Comparison of ENCODE assay signal across 21 mouse cellular contexts in the genomic region with DNA sequence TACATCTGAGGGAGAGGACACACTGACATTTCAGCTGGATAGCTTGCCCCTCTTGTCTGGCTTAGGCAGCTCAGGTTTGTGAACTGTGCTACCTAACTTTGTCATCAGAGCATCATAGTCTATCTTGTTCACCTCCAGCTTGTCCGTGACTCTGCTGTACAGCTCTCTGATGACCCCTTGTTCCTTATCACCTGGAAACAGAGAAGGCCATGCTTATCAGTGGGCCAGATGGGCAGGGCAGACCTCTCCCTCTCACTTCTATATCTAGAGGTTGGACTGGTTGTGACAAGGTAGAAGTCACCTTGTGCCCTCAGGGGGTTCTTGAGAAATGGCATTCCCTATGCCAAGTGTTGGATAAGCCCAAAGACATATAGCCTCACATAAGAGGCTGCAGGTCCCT.
A peak's percentile ranks its signal among the peaks of the same experiment; 100 is the strongest.
DNase-seq lines count a peak whose midpoint lies in the region; ATAC-seq and TF ChIP-seq lines count a peak whose summit lies in the region.
"Had no signal": no experiment of that assay in that cellular context is flagged by ENCODE, and none has a peak within 500 bp of the region (broad histone marks: within the 10 kb centered on the region; RNA-seq: fewer than 3 reads in every experiment).

No protein-coding gene starts in this region.

- ATAC-seq in heart, embryonic 11.5 days (replicated peaks; ENCODE audit: insufficient number of reproducible peaks, low FRiP score, low TSS enrichment): peak; percentile 93
- peak; percentile 82 for ATAC-seq in erythroid progenitor cell, adult 5-6 weeks (replicated peaks; ENCODE audit: low FRiP score, poor library complexity, severe bottlenecking)
- peak; percentile 89 for ATAC-seq in liver, embryonic 14.5 days (ENCODE audit: insufficient read depth)
- ATAC-seq: activated CD4-positive, CD25-positive, alpha-beta regulatory T cell, adult 4 months; forebrain, embryonic 16.5 days; hindbrain, postnatal 0 days; Patski had no signal

- no peak overlapping the region for H3K9ac ChIP-seq in heart, embryonic 11.5 days (ENCODE audit: low read depth, low read length)
- no peak overlapping the region for H3K9ac ChIP-seq in liver, embryonic 14.5 days (replicated peaks)
- H3K9ac ChIP-seq: embryonic facial prominence, embryonic 15.5 days; forebrain, embryonic 12.5 days; hindbrain, embryonic 13.5 days had no signal

- TF ChIP-seq EP300 in liver, embryonic 14.5 days (IDR thresholded peaks at IDR 0.05; ENCODE audit: low read depth): peak; percentile 63

- H3K4me1 ChIP-seq in heart, embryonic 11.5 days (ENCODE audit: control insufficient read depth, insufficient read depth, low read length): peaks cover 10% of the 10 kb centered on the region
- peaks cover 0 to 13% of the 10 kb centered on the region in 2 experiments; a peak in 3 of 4 replicates for H3K4me1 ChIP-seq in liver, embryonic 14.5 days (replicated peaks; ENCODE audit: control insufficient read depth in 2 of 2, insufficient read depth in 2 of 2, low read length in 1 of 2)
- H3K4me1 ChIP-seq: embryonic facial prominence, embryonic 15.5 days; forebrain, embryonic 12.5 days; hindbrain, embryonic 13.5 days had no signal

- intact Hi-C loops in heart, postnatal 25 days (cut with DNase I): no loop called here

- H3K4me3 ChIP-seq in heart, embryonic 11.5 days (ENCODE audit: low read depth, low read length): no peak overlapping the region
- H3K4me3 ChIP-seq in liver, embryonic 14.5 days (ENCODE audit: insufficient read depth in 1 of 2, low read depth in 2 of 2, low read length in 2 of 2): no peak overlapping the region
- H3K4me3 ChIP-seq: embryonic facial prominence, embryonic 15.5 days; forebrain, embryonic 12.5 days; hindbrain, embryonic 13.5 days had no signal

- no peak overlapping the region for H3K4me2 ChIP-seq in heart, embryonic 11.5 days
- H3K4me2 ChIP-seq in liver, embryonic 14.5 days (ENCODE audit: low read depth): peak overlapping the region; percentile 1; the same call in 1 of the 2 replicates
- H3K4me2 ChIP-seq: embryonic facial prominence, embryonic 15.5 days; forebrain, embryonic 12.5 days; hindbrain, embryonic 13.5 days had no signal

- 16% methylated on average over 1 of the region's 1 CpGs for WGBS in heart, embryonic 11.5 days (ENCODE audit: insufficient replicate concordance)
- 0% methylated on average over 1 of the region's 1 CpGs for WGBS in liver, embryonic 14.5 days (ENCODE audit: insufficient replicate concordance)

- H3K27ac ChIP-seq in heart, embryonic 11.5 days (ENCODE audit: low read depth, low read length): 0 out of 2 replicates have a peak overlapping the region, but pooled peaks have one; percentile 35
- H3K27ac ChIP-seq in liver, embryonic 14.5 days: no peak overlapping the region
- H3K27ac ChIP-seq: embryonic facial prominence, embryonic 15.5 days; forebrain, embryonic 12.5 days; hindbrain, embryonic 13.5 days; hindbrain, postnatal 0 days had no signal

- no peaks in the 10 kb centered on the region for H3K27me3 ChIP-seq in heart, embryonic 11.5 days (ENCODE audit: control insufficient read depth, insufficient read depth, low read length)
- no peaks in the 10 kb centered on the region for H3K27me3 ChIP-seq in liver, embryonic 14.5 days (ENCODE audit: control insufficient read depth, insufficient read depth, low read length)
- H3K27me3 ChIP-seq: CH12.LX; embryonic facial prominence, embryonic 15.5 days; forebrain, embryonic 12.5 days; hindbrain, embryonic 13.5 days; Patski had no signal

- no peak for DNase-seq in heart, postnatal 25 days (ENCODE audit: low spot score)
- DNase-seq in c-Kit-positive CD71-positive TER-119-positive erythroid progenitor cells, embryonic 14.5 days (ENCODE audit: low spot score): peak; percentile 4
- peak; percentile 10 to 22 (median 12) for DNase-seq in liver, embryonic 14.5 days (ENCODE audit: low read depth in 3 of 3, low spot score in 3 of 3)
- no peak for DNase-seq in urinary bladder, postnatal 10 days (ENCODE audit: low spot score)
- DNase-seq in urinary bladder, postnatal 25 days (ENCODE audit: low spot score): no peak
- DNase-seq in kidney, postnatal 10 days: no peak
- DNase-seq: adrenal gland, postnatal 14 days; cerebellum, adult 8-10 months; cerebellum, postnatal 14 days; embryo, embryonic 11 days; gastrocnemius, postnatal 14 days had no signal

- no peak for TF ChIP-seq CTCF in liver, embryonic 14.5 days (IDR thresholded peaks at IDR 0.05; ENCODE audit: low read depth)

- H3K9me3 ChIP-seq in heart, embryonic 11.5 days (replicated peaks; ENCODE audit: control insufficient read depth, low read length): no peaks in the 10 kb centered on the region
- H3K9me3 ChIP-seq in liver, embryonic 14.5 days (ENCODE audit: control insufficient read depth, low read length): no peaks in the 10 kb centered on the region
- H3K9me3 ChIP-seq: embryonic facial prominence, embryonic 15.5 days; forebrain, embryonic 12.5 days; hindbrain, embryonic 13.5 days had no signal

- H3K36me3 ChIP-seq in heart, embryonic 11.5 days (ENCODE audit: control insufficient read depth, insufficient read depth, low read length): no peaks in the 10 kb centered on the region
- H3K36me3 ChIP-seq in liver, embryonic 14.5 days (replicated peaks; ENCODE audit: control insufficient read depth, insufficient read depth, low read depth): no peaks in the 10 kb centered on the region
- H3K36me3 ChIP-seq: embryonic facial prominence, embryonic 15.5 days; forebrain, embryonic 12.5 days; hindbrain, embryonic 13.5 days had no signal

Comparison
In these comparisons a context has a peak if more than half of its experiments do, and no peak if none do; other contexts are left out.
1. DNase-seq: peak in c-Kit-positive CD71-positive TER-119-positive erythroid progenitor cells, embryonic 14.5 days (single experiment) and liver, embryonic 14.5 days (3 of 3); none in heart, postnatal 25 days (single experiment), urinary bladder, postnatal 10 days (single experiment), urinary bladder, postnatal 25 days (single experiment) and kidney, postnatal 10 days (single experiment).
2. Peak in every context shown above with its lines, with median percentiles within 50 percentile points of each other: ATAC-seq.